ENCODE assay signal across 17 mouse cellular contexts in genomic region chr8:82229883-82230282, GRCm38 (mm10).
A peak's percentile ranks its signal among the peaks of the same experiment; 100 is the strongest.
DNase-seq lines count a peak whose midpoint lies in the region; ATAC-seq and TF ChIP-seq lines count a peak whose summit lies in the region.
"Had no signal": no experiment of that assay in that cellular context is flagged by ENCODE, and none has a peak within 500 bp of the region (broad histone marks: within the 10 kb centered on the region; RNA-seq: fewer than 3 reads in every experiment).

No protein-coding gene starts in this region.

- DNase-seq in forebrain, postnatal 0 days: peak; percentile 4
- no peak for DNase-seq in forebrain, embryonic 11.5 days (ENCODE audit: low spot score)
- no peak for DNase-seq in kidney, postnatal 4 days
- DNase-seq in lung, embryonic 14.5 days: peak; percentile 28
- no peak for DNase-seq in lung, adult 2 months
- peak; percentile 25 for DNase-seq in brain, adult 2 months (ENCODE audit: low read depth, low spot score)
- DNase-seq: adrenal gland, postnatal 36 days; cerebellum, adult 9-10 months; liver, embryonic 13.5 days; retina, postnatal 1 day; thymus, postnatal 4 days had no signal

- H3K36me3 ChIP-seq in forebrain, postnatal 0 days (ENCODE audit: insufficient read depth): no peaks in the 10 kb centered on the region
- no peaks in the 10 kb centered on the region for H3K36me3 ChIP-seq in forebrain, embryonic 11.5 days (ENCODE audit: control insufficient read depth, insufficient read depth, low read length)
- H3K36me3 ChIP-seq in kidney, embryonic 16.5 days (ENCODE audit: insufficient read depth, low read length): no peaks in the 10 kb centered on the region
- no peaks in the 10 kb centered on the region for H3K36me3 ChIP-seq in lung, embryonic 14.5 days (ENCODE audit: insufficient read depth)
- H3K36me3 ChIP-seq: forebrain, embryonic 12.5 days; heart, embryonic 13.5 days; liver, embryonic 13.5 days; midbrain, embryonic 12.5 days had no signal

- H3K27ac ChIP-seq in forebrain, postnatal 0 days (ENCODE audit: low read depth, low read length): no peak overlapping the region
- H3K27ac ChIP-seq in forebrain, embryonic 11.5 days (ENCODE audit: low read depth, low read length): no peak overlapping the region
- no peak overlapping the region for H3K27ac ChIP-seq in kidney, embryonic 16.5 days (ENCODE audit: low read length)
- no peak overlapping the region for H3K27ac ChIP-seq in lung, embryonic 14.5 days (ENCODE audit: low read depth)
- H3K27ac ChIP-seq: forebrain, embryonic 12.5 days; heart, embryonic 13.5 days; left cerebral cortex, adult 2 months; liver, embryonic 13.5 days; midbrain, embryonic 12.5 days had no signal

- peak; percentile 41 for TF ChIP-seq CTCF in forebrain, postnatal 0 days (IDR thresholded peaks at IDR 0.05; ENCODE audit: low read depth)
- TF ChIP-seq CTCF in lung, embryonic 14.5 days (IDR thresholded peaks at IDR 0.05; ENCODE audit: low read depth): peak; percentile 36
- no peak for TF ChIP-seq CTCF in lung, adult 2 months (IDR thresholded peaks at IDR 0.05; ENCODE audit: insufficient read depth, low read length)

- H3K9me3 ChIP-seq in forebrain, postnatal 0 days (ENCODE audit: low read length): no peaks in the 10 kb centered on the region
- no peaks in the 10 kb centered on the region for H3K9me3 ChIP-seq in forebrain, embryonic 11.5 days (ENCODE audit: control insufficient read depth, low read length)
- no peaks in the 10 kb centered on the region for H3K9me3 ChIP-seq in kidney, embryonic 16.5 days (ENCODE audit: low read length)
- H3K9me3 ChIP-seq in lung, embryonic 14.5 days (ENCODE audit: low read depth, low read length): no peaks in the 10 kb centered on the region
- H3K9me3 ChIP-seq: forebrain, embryonic 12.5 days; heart, embryonic 13.5 days; liver, embryonic 13.5 days; midbrain, embryonic 12.5 days had no signal

- no peak overlapping the region for H3K4me2 ChIP-seq in forebrain, postnatal 0 days (ENCODE audit: low read depth)
- H3K4me2 ChIP-seq in forebrain, embryonic 11.5 days (ENCODE audit: low read depth, low read length, severe bottlenecking): no peak overlapping the region
- no peak overlapping the region for H3K4me2 ChIP-seq in kidney, embryonic 16.5 days (replicated peaks; ENCODE audit: low read depth, low read length)
- H3K4me2 ChIP-seq in lung, embryonic 14.5 days: no peak overlapping the region
- H3K4me2 ChIP-seq: forebrain, embryonic 12.5 days; heart, embryonic 13.5 days; liver, embryonic 13.5 days; midbrain, embryonic 12.5 days had no signal

- no peak overlapping the region for H3K4me3 ChIP-seq in forebrain, postnatal 0 days (ENCODE audit: low read depth, low read length)
- H3K4me3 ChIP-seq in forebrain, embryonic 11.5 days (ENCODE audit: low read depth, low read length): no peak overlapping the region
- H3K4me3 ChIP-seq in kidney, embryonic 16.5 days (ENCODE audit: low read length): no peak overlapping the region
- no peak overlapping the region for H3K4me3 ChIP-seq in lung, embryonic 14.5 days (ENCODE audit: low read depth, low read length)
- no peak overlapping the region for H3K4me3 ChIP-seq in lung, adult 2 months (replicated peaks; ENCODE audit: extremely low read depth, low read depth, low read length)
- H3K4me3 ChIP-seq: forebrain, embryonic 12.5 days; heart, embryonic 13.5 days; left cerebral cortex, adult 2 months; liver, embryonic 13.5 days; midbrain, embryonic 12.5 days had no signal

- no peaks in the 10 kb centered on the region for H3K27me3 ChIP-seq in forebrain, postnatal 0 days (ENCODE audit: insufficient read depth, low read length)
- no peaks in the 10 kb centered on the region for H3K27me3 ChIP-seq in forebrain, embryonic 11.5 days (ENCODE audit: control insufficient read depth, insufficient read depth, low read length)
- H3K27me3 ChIP-seq in kidney, embryonic 16.5 days (ENCODE audit: insufficient read depth, low read length): no peaks in the 10 kb centered on the region
- no peaks in the 10 kb centered on the region for H3K27me3 ChIP-seq in lung, embryonic 14.5 days (ENCODE audit: insufficient read depth, low read length)
- H3K27me3 ChIP-seq: forebrain, embryonic 12.5 days; heart, embryonic 13.5 days; liver, embryonic 13.5 days; midbrain, embryonic 12.5 days had no signal

- 69% methylated on average over 2 of the region's 2 CpGs for WGBS in forebrain, postnatal 0 days
- WGBS in forebrain, embryonic 11.5 days: 72% methylated on average over 2 of the region's 2 CpGs
- 63% methylated on average over 2 of the region's 2 CpGs for WGBS in kidney, embryonic 16.5 days
- 63% methylated on average over 2 of the region's 2 CpGs for WGBS in lung, embryonic 14.5 days
- 61% methylated on average over 2 of the region's 2 CpGs for WGBS in lung, adult 2 months

- no peak overlapping the region for H3K9ac ChIP-seq in forebrain, postnatal 0 days
- H3K9ac ChIP-seq in forebrain, embryonic 11.5 days (ENCODE audit: low read length): no peak overlapping the region
- H3K9ac ChIP-seq in kidney, embryonic 16.5 days (replicated peaks; ENCODE audit: low read length): no peak overlapping the region
- no peak overlapping the region for H3K9ac ChIP-seq in lung, embryonic 14.5 days
- H3K9ac ChIP-seq: forebrain, embryonic 12.5 days; heart, embryonic 13.5 days; liver, embryonic 13.5 days; midbrain, embryonic 12.5 days had no signal

- H3K4me1 ChIP-seq in forebrain, postnatal 0 days (ENCODE audit: insufficient read depth): no peaks in the 10 kb centered on the region
- no peaks in the 10 kb centered on the region for H3K4me1 ChIP-seq in forebrain, embryonic 11.5 days (replicated peaks; ENCODE audit: control insufficient read depth, insufficient read depth, low read length)
- H3K4me1 ChIP-seq in kidney, embryonic 16.5 days (ENCODE audit: insufficient read depth, low read length): no peaks in the 10 kb centered on the region
- H3K4me1 ChIP-seq in lung, embryonic 14.5 days (ENCODE audit: insufficient read depth): no peaks in the 10 kb centered on the region
- H3K4me1 ChIP-seq in lung, adult 2 months (ENCODE audit: control insufficient read depth, insufficient read depth, low read length): no peaks in the 10 kb centered on the region
- H3K4me1 ChIP-seq: forebrain, embryonic 12.5 days; heart, embryonic 13.5 days; liver, embryonic 13.5 days; midbrain, embryonic 12.5 days had no signal

- ATAC-seq in forebrain, postnatal 0 days: no peak
- no peak for ATAC-seq in forebrain, embryonic 11.5 days (replicated peaks; ENCODE audit: low FRiP score)
- 0 out of 2 replicates have a peak, but pooled peaks have one; percentile 49 for ATAC-seq in kidney, embryonic 16.5 days (ENCODE audit: low FRiP score, low TSS enrichment)
- no peak for ATAC-seq in lung, embryonic 14.5 days (ENCODE audit: insufficient read depth)
- no peak for ATAC-seq in megakaryocyte-erythroid progenitor cell, adult 5-6 weeks (replicated peaks; ENCODE audit: low FRiP score, low TSS enrichment, poor library complexity, severe bottlenecking)

- no peak for TF ChIP-seq POLR2A in lung, adult 2 months (IDR thresholded peaks at IDR 0.05; ENCODE audit: borderline replicate concordance, extremely low read depth, low read depth, low read length)

Comparison
In these comparisons a context has a peak if more than half of its experiments do, and no peak if none do; other contexts are left out.
1. DNase-seq: peak in forebrain, postnatal 0 days (single experiment), lung, embryonic 14.5 days (single experiment) and brain, adult 2 months (single experiment); none in forebrain, embryonic 11.5 days (single experiment), kidney, postnatal 4 days (0 of 2) and lung, adult 2 months (single experiment).